Mouse (Mus musculus) lung, embryonic 14.5 days (tissue): ENCODE results near the gene Prkg2. TPM values are rescaled to one million over a fixed set of nuclear protein-coding genes. Genes with fewer than 3 reads are reported as not detected.

Experiments used
- ATAC-seq: fragments of 200-750 bp; cut with Nextera tagmentation; 2 replicates; pipeline ENCODE4 v1.8.0; 2017; ENCODE audit warnings: mild to moderate bottlenecking, moderate TSS enrichment, moderate library complexity; ENCODE audit not compliant: insufficient read depth
- DNase-seq: peaks from one replicate; pipeline ENCODE4 v3.0.0-alpha.2; 2015
- H3K27ac ChIP-seq: fragments of 300-500 bp; sonication (generic); 2 replicates; pipeline ENCODE4 v1.5.1; 2014; ENCODE audit warnings: low read depth, mild to moderate bottlenecking, moderate library complexity
- H3K27me3 ChIP-seq: fragments of 300-500 bp; sonication (generic); 2 replicates; pipeline ENCODE4 v1.6.1; 2014; ENCODE audit warnings: low read length, control low read depth; ENCODE audit not compliant: insufficient read depth
- H3K36me3 ChIP-seq: fragments of 300-500 bp; sonication (generic); 2 replicates; pipeline ENCODE4 v1.6.1; 2014; ENCODE audit warnings: control low read depth; ENCODE audit not compliant: insufficient read depth
- H3K4me1 ChIP-seq: fragments of 300-500 bp; sonication (generic); 2 replicates; pipeline ENCODE4 v1.6.1; 2014; ENCODE audit warnings: antibody characterized with exemption, control low read depth; ENCODE audit not compliant: insufficient read depth
- H3K4me2 ChIP-seq: fragments of 300-500 bp; sonication (generic); 2 replicates; pipeline ENCODE4 v1.6.1; 2014; ENCODE audit warnings: mild to moderate bottlenecking
- H3K4me3 ChIP-seq: fragments of 300-500 bp; sonication (generic); 2 replicates; pipeline ENCODE4 v1.5.1; 2014; ENCODE audit warnings: low read depth, low read length
- H3K9ac ChIP-seq: fragments of 300-500 bp; sonication (generic); 2 replicates; pipeline ENCODE4 v1.6.1; 2014
- H3K9me3 ChIP-seq: fragments of 300-500 bp; sonication (generic); 2 replicates; pipeline ENCODE4 v1.6.1; 2016; ENCODE audit warnings: low read depth, low read length, control low read depth
- CTCF ChIP-seq: IDR thresholded peaks from 2 replicates; pipeline ENCODE4 v1.5.1; 2016; ENCODE audit warnings: antibody characterized with exemption, low read depth
- WGBS: fragments of 180-500 bp; shearing (Covaris S2); extraction: QIAGEN DNeasy Blood & Tissue Kit; methylation state at CpG from one replicate; pipeline ENCODE4 v1.1.7; 2014; 5-methylcytosine and 5-hydroxymethylcytosine counted together
- polyA plus RNA-seq: library from polyadenylated mRNA; unstranded; fragments of >200 nt; fragmentation: Nextera tagmentation; extraction: Ambion mirVana; gene quantifications from 2 replicates; pipeline ENCODE4 v1.2.1, GENCODE M21; 2014

Prkg2 gene
- polyA plus RNA-seq, 1 experiment from 2014 or later, result 2.0 TPM

DNA sequence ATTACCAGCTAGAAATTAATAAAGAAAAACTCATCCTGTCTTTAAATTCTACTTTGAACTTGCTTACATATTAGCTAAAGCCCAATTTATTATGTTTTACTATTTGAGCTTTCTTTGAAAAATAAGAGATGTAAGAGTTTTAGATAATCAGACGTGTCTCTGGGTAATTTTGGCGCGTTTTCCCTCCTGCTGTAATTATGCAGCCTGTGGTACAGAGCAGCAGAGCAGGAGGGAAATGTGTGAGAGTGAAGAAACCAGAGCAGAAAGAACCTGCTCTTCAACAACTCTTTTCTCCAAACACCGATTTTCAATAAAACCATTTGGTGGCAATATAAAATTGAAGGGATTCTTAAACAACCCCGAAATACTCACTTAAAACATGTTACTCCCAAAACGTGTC lies 58.8 kb downstream of the Prkg2 start:
- WGBS, result 79% methylated on average over 6 of the region's 6 CpGs
- no peak overlapping the region for H3K27ac ChIP-seq
- H3K27me3 ChIP-seq, result no peaks in the 10 kb centered on the region
- no peaks in the 10 kb centered on the region for H3K36me3 ChIP-seq
- no peaks in the 10 kb centered on the region for H3K4me1 ChIP-seq
- ATAC-seq, result no peak
- H3K9me3 ChIP-seq, result no peaks in the 10 kb centered on the region
- H3K4me3 ChIP-seq, result no peak overlapping the region
- no peak for TF ChIP-seq CTCF
- DNase-seq, result no peak
- no peak overlapping the region for H3K4me2 ChIP-seq
- no peak overlapping the region for H3K9ac ChIP-seq

DNA sequence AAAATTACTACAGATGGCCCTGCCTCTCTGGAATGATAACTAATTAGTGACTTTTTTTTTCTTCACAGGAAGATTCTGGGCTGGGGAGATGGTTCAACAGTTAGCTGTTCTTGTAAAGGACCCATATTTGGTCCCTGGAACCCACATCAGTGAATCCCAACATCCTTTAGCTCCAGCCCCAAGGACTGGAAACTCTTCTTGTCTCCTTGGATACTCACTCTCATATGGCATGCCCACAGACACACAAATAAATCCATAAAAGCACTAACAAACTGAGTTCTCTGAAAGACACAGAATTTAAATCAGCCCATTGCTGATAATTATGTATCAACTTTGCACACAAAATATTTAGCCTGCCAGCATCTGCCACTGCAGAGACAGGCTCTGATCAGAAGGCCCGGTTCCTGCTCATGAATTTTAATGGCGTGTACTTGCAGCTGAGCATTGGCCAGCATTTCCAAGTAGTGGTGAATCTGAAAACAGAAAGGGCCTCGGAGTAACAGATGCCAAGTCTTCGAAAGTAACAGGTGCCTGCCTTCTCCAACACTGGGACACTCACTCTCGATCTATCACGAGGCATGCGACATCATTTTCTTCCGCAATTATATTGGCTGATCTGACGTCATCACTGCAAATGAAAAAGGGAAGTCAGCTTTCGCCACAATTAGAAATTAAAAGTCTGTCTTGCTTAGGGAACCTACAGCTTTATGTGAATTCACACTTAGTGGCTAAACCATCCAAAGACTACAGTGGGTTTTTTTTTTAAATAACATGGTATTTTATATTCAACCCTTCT lies 61.1 kb downstream of the Prkg2 start:
- ATAC-seq (no peak), DNase-seq (no peak)
- Histone ChIP-seq H3K9me3 (no peaks in the 10 kb centered on the region), H3K4me3 (no peak overlapping the region), H3K36me3 (no peaks in the 10 kb centered on the region), H3K27me3 (no peaks in the 10 kb centered on the region), H3K4me2 (no peak overlapping the region), H3K9ac (no peak overlapping the region), H3K4me1 (no peaks in the 10 kb centered on the region), H3K27ac (no peak overlapping the region)
- no peak for TF ChIP-seq CTCF
- 83% methylated on average over 10 of the region's 10 CpGs for WGBS

DNA sequence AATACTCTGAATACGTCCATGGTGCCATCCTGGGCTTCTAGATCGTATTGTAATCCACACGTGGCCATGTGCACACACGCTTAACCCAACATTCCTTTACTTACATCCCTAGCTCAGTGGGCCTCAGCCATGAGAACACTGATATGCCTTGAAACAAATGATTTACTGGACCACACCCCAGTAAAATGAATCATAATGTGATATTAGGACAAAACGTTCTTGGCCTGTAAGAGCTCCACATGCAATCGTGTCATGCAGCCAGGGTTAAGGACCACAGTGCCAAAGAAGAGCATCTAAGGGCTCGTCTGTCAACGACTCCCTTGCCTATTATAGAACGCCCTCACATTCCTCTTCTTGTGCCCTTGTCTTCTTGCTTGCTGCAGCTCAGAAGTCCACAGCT lies 70.5 kb downstream of the Prkg2 start:
- WGBS, result 70% methylated on average over 9 of the region's 9 CpGs
- no peak for TF ChIP-seq CTCF
- Histone ChIP-seq H3K27ac (no peak overlapping the region), H3K9me3 (no peaks in the 10 kb centered on the region), H3K36me3 (no peaks in the 10 kb centered on the region), H3K4me2 (no peak overlapping the region), H3K27me3 (no peaks in the 10 kb centered on the region), H3K9ac (no peak overlapping the region), H3K4me3 (no peak overlapping the region), H3K4me1 (peaks cover 4% of the 10 kb centered on the region)
- ATAC-seq, result no peak
- DNase-seq, result no peak

DNA sequence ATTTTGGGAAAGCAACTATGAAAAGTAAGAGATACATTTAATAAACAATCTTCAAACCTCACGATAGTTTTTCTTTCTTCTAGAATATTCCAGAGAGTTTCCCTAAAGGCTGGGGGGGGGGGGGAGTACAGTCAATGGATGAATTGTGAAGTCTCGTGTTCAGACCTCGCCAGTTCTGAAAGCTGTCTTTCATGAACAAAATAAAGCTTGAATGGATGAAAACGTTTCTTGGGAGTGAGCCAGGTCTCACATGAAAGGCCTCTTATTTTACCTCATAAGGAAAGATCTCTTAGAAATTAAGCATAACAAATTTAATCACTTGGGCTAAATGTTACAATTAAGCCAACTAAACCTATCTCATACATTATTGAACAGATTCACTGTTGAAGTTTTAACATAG lies 72.0 kb downstream of the Prkg2 start:
- H3K36me3 ChIP-seq, result no peaks in the 10 kb centered on the region
- DNase-seq (peak; percentile 35), ATAC-seq (no peak)
- no peak overlapping the region for H3K27ac ChIP-seq
- no peaks in the 10 kb centered on the region for H3K9me3 ChIP-seq
- H3K4me1 ChIP-seq, result peaks cover 4% of the 10 kb centered on the region
- H3K27me3 ChIP-seq, result no peaks in the 10 kb centered on the region
- WGBS, result 31% methylated on average over 4 of the region's 4 CpGs
- H3K9ac ChIP-seq, result no peak overlapping the region
- H3K4me2 ChIP-seq, result no peak overlapping the region
- no peak overlapping the region for H3K4me3 ChIP-seq
- TF ChIP-seq CTCF, result no peak

DNA sequence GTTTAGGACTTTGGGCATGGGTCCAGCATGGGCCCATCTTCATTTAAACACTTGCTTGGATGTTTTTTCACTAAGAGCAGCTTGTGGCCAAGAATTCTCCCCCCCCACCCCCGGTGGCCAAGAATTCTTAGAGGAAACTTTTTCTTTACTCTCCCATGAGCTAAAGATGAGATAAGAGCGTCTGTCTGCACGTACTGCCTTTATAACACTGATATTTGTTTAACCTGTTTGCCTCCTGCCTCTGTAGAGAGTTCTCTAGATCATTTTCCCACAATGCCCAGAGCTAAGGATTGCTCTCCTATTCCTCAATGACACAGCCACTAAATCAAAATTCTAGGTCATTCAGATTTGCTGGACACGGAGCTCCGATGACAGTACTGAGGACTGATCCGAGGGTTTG lies 72.8 kb downstream of the Prkg2 start:
- ATAC-seq (peak; percentile 24; the same call in 1 of the 2 replicates), DNase-seq (peak; percentile 39)
- H3K36me3 ChIP-seq, result no peaks in the 10 kb centered on the region
- no peaks in the 10 kb centered on the region for H3K9me3 ChIP-seq
- peaks cover 4% of the 10 kb centered on the region for H3K4me1 ChIP-seq
- H3K9ac ChIP-seq, result no peak overlapping the region
- H3K4me3 ChIP-seq, result no peak overlapping the region
- no peak for TF ChIP-seq CTCF
- H3K4me2 ChIP-seq, result no peak overlapping the region
- 22% methylated on average over 6 of the region's 6 CpGs for WGBS
- no peak overlapping the region for H3K27ac ChIP-seq
- H3K27me3 ChIP-seq, result no peaks in the 10 kb centered on the region

DNA sequence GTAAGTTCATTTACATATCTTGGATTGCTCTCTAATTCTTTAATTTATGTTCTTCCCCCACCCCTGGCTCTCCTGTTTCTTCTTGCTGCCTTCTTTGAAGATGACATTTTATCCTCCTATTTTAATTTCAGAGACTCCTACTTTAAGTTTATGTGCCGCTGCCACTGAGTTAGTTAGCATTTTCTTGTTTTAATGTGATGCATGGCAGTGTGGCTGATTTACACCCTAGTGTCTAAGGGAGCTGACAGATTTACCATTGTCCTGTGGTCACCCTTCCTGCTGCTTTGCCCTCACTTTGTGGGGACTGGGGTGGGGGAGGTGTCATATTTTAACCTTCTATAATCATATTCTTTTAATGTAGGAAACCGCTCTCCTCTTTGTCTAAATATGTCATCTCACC lies 74.7 kb downstream of the Prkg2 start:
- Histone ChIP-seq H3K36me3 (no peaks in the 10 kb centered on the region), H3K4me3 (no peak overlapping the region), H3K27ac (no peak overlapping the region), H3K9me3 (no peaks in the 10 kb centered on the region), H3K4me2 (no peak overlapping the region), H3K9ac (no peak overlapping the region), H3K27me3 (no peaks in the 10 kb centered on the region), H3K4me1 (peaks cover 4% of the 10 kb centered on the region)
- ATAC-seq (no peak), DNase-seq (no peak)
- WGBS, result 60% methylated on average over 2 of the region's 2 CpGs
- TF ChIP-seq CTCF, result no peak

DNA sequence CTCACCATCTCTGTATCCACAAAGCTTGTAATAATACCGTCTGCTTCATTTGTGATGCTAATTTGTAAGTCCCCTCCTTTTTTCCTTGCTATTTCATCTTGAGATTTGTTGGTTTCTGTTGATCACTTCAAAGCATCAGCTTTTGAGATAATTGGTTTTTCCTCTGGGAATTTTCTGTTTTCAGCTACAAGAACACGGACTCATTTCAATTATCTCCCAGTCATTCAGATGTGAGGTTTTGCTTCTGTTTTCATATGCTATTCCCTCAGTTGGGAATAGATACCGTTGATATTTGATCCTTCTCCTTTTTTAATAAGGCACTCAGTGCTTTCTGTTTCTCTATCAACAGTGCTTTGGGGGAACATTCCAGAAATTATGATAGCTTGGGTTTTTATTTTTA lies 81.6 kb downstream of the Prkg2 start:
- Histone ChIP-seq H3K36me3 (no peaks in the 10 kb centered on the region), H3K4me1 (no peaks in the 10 kb centered on the region), H3K27me3 (no peaks in the 10 kb centered on the region), H3K9ac (no peak overlapping the region), H3K9me3 (no peaks in the 10 kb centered on the region), H3K4me3 (no peak overlapping the region), H3K27ac (no peak overlapping the region), H3K4me2 (no peak overlapping the region)
- DNase-seq (no peak), ATAC-seq (no peak)
- WGBS, result 72% methylated on average over 3 of the region's 3 CpGs
- TF ChIP-seq CTCF, result no peak
